Mouse (Mus musculus): ENCODE results near the gene Ifnar2.

DNA sequence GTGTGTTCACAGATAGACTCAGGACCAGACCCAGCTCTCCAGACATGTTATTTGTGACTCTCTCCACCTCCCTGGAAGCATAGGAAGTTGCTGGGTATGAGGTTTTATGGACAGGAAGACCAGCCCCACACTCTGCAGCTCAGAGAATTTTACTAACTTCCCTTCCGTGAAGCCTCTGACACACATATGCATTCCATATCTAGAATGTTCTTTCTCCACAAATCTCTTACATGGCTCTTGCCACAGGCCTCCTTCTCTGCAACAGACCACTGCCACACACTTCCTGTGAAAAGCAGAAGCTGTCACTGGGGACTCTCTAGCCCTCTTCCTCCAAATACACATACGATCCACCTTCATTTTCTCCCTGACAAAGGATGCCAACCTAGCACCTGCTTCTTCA, 5.5 kb upstream of the Ifnar2 start:
- TF ChIP-seq USF2 (conservative IDR thresholded peaks at IDR 0.05; ENCODE audit: low read depth, low read length) (no peak), CTCF (conservative IDR thresholded peaks at IDR 0.05 in 1 of 2, IDR thresholded peaks at IDR 0.05 in 1 of 2; ENCODE audit: low read depth in 2 of 2, low read length in 2 of 2) (no peak), ETS1 (conservative IDR thresholded peaks at IDR 0.05; ENCODE audit: low read depth, low read length) (no peak), NELFE (IDR thresholded peaks at IDR 0.05; ENCODE audit: low read depth, low read length) (no peak), POLR2A (IDR thresholded peaks at IDR 0.05; ENCODE audit: low read depth, low read length) (no peak), JUND (conservative IDR thresholded peaks at IDR 0.05; ENCODE audit: low read depth, low read length) (no peak), EP300 (IDR thresholded peaks at IDR 0.05; ENCODE audit: low read length) (no peak)
